Mouse (Mus musculus): ENCODE data around the gene Clcn6. TPM values are rescaled to one million over a fixed set of nuclear protein-coding genes. Genes with fewer than 3 reads are reported as not detected.

Gene Clcn6
- polyA plus RNA-seq, 1 experiment from 2014 or later: 6.1 TPM

GRCm38 (mm10) chr4:148082257-148083044 is 43.8 kb upstream of the Clcn6 start:
- H3K27me3 ChIP-seq (ENCODE audit: control insufficient read depth, insufficient read depth, low read length): no peaks in the 10 kb centered on the region
- H3K4me3 ChIP-seq (replicated peaks; ENCODE audit: low read length): no peak overlapping the region
- peak; percentile 12; the same call in 1 of the 2 replicates for ATAC-seq (ENCODE audit: insufficient read depth, low FRiP score)
- 49% methylated on average over 12 of the region's 12 CpGs for WGBS
- H3K4me2 ChIP-seq (ENCODE audit: low read depth, low read length): no peak overlapping the region
- H3K9me3 ChIP-seq (replicated peaks; ENCODE audit: control insufficient read depth, low read length): no peaks in the 10 kb centered on the region
- no peak overlapping the region for H3K27ac ChIP-seq (ENCODE audit: low read length)
- H3K36me3 ChIP-seq (ENCODE audit: control insufficient read depth, insufficient read depth, low read length): no peaks in the 10 kb centered on the region; the same call in 1 of the 2 replicates
- H3K4me1 ChIP-seq (ENCODE audit: control insufficient read depth, insufficient read depth, low read length): peaks cover 35% of the 10 kb centered on the region
- no peak overlapping the region for H3K9ac ChIP-seq (ENCODE audit: low read length)

DNA sequence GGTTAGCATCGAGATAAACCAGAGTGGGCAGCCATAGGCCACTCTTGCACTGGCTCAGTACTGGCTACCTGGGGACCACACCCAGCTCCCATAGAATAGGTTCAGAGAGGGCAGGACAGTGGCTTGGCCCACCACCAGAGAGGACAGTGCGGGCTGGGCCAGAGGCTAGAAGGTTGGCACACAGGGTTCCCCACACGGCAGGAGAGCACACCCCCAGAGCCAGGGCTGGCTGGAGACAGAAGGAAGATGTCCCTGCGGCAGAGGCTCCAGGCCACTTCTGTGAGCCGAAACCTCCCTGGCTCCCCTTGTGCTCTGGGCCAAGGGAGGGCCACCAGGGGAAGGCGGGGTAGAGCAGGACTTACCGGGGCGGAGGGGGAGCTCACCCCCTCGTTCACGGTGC is 42.6 kb upstream of the Clcn6 start:
- Histone ChIP-seq H3K36me3 (ENCODE audit: control insufficient read depth, insufficient read depth, low read length) (no peaks in the 10 kb centered on the region; the same call in 1 of the 2 replicates), H3K4me2 (ENCODE audit: low read depth, low read length) (no peak overlapping the region), H3K4me1 (ENCODE audit: control insufficient read depth, insufficient read depth, low read length) (peaks cover 28% of the 10 kb centered on the region), H3K27ac (ENCODE audit: low read length) (no peak overlapping the region), H3K9ac (ENCODE audit: low read length) (no peak overlapping the region), H3K27me3 (ENCODE audit: control insufficient read depth, insufficient read depth, low read length) (no peaks in the 10 kb centered on the region), H3K9me3 (replicated peaks; ENCODE audit: control insufficient read depth, low read length) (no peaks in the 10 kb centered on the region), H3K4me3 (replicated peaks; ENCODE audit: low read length) (no peak overlapping the region)
- WGBS: 96% methylated on average over 10 of the region's 10 CpGs
- no peak for ATAC-seq (ENCODE audit: insufficient read depth, low FRiP score)

- 90% methylated on average over 1 of the region's 1 CpGs for WGBS
Observed at GRCm38 (mm10) chr4:148080597-148080973, 42.0 kb upstream of the Clcn6 start.

DNA sequence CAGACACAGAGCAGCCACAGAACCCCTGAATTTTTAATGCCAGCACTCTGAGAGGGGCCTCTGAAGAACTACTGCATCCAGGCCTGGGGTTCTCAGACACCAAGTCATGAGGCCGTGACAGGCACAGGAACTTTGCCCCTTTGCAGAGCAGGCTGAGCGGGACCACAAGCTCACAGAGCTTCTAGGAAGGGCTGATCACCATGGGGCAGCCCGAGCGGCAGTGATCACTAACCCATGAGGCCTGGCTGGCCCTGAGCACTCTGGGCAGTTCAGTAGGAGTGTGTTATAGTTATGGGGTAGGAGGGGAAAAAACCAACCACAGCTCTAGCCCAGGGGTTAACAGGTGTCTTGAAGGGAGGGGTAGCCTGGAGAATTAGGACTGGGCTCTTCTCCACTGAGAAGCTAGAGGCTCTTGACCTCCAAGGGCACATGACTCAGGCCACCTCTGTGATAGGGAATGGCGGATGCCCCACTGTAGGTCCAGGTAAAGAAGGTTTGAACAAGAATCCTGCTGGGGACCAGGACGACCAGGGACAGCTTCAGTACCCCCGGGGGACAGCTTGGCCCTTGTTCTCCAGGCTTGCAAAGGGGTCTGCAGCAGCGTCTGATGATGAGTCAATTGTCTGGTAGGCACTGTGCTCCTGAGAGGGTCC is 41.4 kb upstream of the Clcn6 start:
- WGBS: 88% methylated on average over 8 of the region's 8 CpGs
- no peaks in the 10 kb centered on the region for H3K27me3 ChIP-seq (ENCODE audit: control insufficient read depth, insufficient read depth, low read length)
- no peaks in the 10 kb centered on the region for H3K9me3 ChIP-seq (replicated peaks; ENCODE audit: control insufficient read depth, low read length)

More at GRCm38 (mm10) chr4:148080597-148080973, 42.0 kb upstream of the Clcn6 start:
- H3K27ac ChIP-seq (ENCODE audit: low read length): no peak overlapping the region
- H3K4me2 ChIP-seq (ENCODE audit: low read depth, low read length): no peak overlapping the region
- H3K36me3 ChIP-seq (ENCODE audit: control insufficient read depth, insufficient read depth, low read length): no peaks in the 10 kb centered on the region; the same call in 1 of the 2 replicates
- no peak for ATAC-seq (ENCODE audit: insufficient read depth, low FRiP score)
- no peak overlapping the region for H3K4me3 ChIP-seq (replicated peaks; ENCODE audit: low read length)
- H3K9ac ChIP-seq (ENCODE audit: low read length): no peak overlapping the region
- peaks cover 22% of the 10 kb centered on the region for H3K4me1 ChIP-seq (ENCODE audit: control insufficient read depth, insufficient read depth, low read length)
- no peaks in the 10 kb centered on the region for H3K9me3 ChIP-seq (replicated peaks; ENCODE audit: control insufficient read depth, low read length)
- H3K27me3 ChIP-seq (ENCODE audit: control insufficient read depth, insufficient read depth, low read length): no peaks in the 10 kb centered on the region

DNA sequence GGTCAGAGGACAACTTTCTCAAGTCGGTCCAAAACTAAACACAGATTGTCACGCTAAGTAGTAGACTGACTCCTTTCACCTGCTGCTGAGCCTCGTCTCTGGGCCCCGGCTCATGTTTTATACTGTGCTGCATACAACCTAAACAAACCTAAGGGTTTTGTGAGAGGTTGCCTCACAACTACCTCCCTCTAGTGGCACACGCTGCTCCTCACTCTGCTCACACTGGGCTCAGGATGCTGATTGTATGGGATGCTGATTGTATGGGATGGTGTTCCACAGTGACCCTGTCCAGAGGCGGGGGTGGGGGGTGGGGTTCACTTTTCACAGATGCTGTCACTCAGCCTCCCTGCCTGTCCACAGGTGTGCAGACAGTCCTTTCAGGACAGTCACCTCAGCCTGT is 40.6 kb upstream of the Clcn6 start:
- no peaks in the 10 kb centered on the region for H3K9me3 ChIP-seq (replicated peaks; ENCODE audit: control insufficient read depth, low read length)
- no peak overlapping the region for H3K4me2 ChIP-seq (ENCODE audit: low read depth, low read length)
- no peak overlapping the region for H3K4me3 ChIP-seq (replicated peaks; ENCODE audit: low read length)
- no peaks in the 10 kb centered on the region for H3K27me3 ChIP-seq (ENCODE audit: control insufficient read depth, insufficient read depth, low read length)
- no peak overlapping the region for H3K27ac ChIP-seq (ENCODE audit: low read length)
- ATAC-seq (ENCODE audit: insufficient read depth, low FRiP score): no peak
- no peaks in the 10 kb centered on the region; the same call in 1 of the 2 replicates for H3K36me3 ChIP-seq (ENCODE audit: control insufficient read depth, insufficient read depth, low read length)
- WGBS: 46% methylated on average over 6 of the region's 6 CpGs
- H3K9ac ChIP-seq (ENCODE audit: low read length): no peak overlapping the region
- peaks cover 12% of the 10 kb centered on the region; the same call in 1 of the 2 replicates for H3K4me1 ChIP-seq (ENCODE audit: control insufficient read depth, insufficient read depth, low read length)

More for the DNA sequence above, 41.4 kb upstream of the Clcn6 start:
- H3K4me2 ChIP-seq (ENCODE audit: low read depth, low read length): no peak overlapping the region
- peaks cover 17% of the 10 kb centered on the region for H3K4me1 ChIP-seq (ENCODE audit: control insufficient read depth, insufficient read depth, low read length)
- no peaks in the 10 kb centered on the region; the same call in 1 of the 2 replicates for H3K36me3 ChIP-seq (ENCODE audit: control insufficient read depth, insufficient read depth, low read length)
- no peak overlapping the region for H3K4me3 ChIP-seq (replicated peaks; ENCODE audit: low read length)
- no peak overlapping the region for H3K9ac ChIP-seq (ENCODE audit: low read length)
- no peak overlapping the region for H3K27ac ChIP-seq (ENCODE audit: low read length)
- no peak for ATAC-seq (ENCODE audit: insufficient read depth, low FRiP score)

DNA sequence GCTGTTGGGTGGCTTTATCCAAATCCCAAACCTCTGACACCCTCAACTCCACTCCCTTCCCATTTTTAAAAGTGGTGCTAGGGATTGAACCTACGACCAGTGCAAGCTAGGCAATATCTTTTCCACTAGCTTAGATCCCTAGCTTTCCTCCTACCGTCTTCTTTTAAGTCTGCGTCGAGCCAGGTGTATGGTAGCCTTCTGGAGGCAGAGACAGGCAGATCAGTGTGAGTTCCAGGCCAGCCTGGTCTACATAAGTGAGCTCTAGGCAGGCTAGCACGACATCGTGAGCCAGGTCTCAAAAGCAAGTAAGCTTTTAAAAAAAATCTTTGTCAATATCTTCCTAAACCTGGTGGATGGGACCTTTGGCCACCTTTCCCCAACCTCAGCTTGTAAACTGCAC is 37.3 kb upstream of the Clcn6 start:
- 88% methylated on average over 6 of the region's 6 CpGs for WGBS
- no peak overlapping the region for H3K4me3 ChIP-seq (replicated peaks; ENCODE audit: low read length)
- no peaks in the 10 kb centered on the region for H3K27me3 ChIP-seq (ENCODE audit: control insufficient read depth, insufficient read depth, low read length)
- no peak overlapping the region for H3K9ac ChIP-seq (ENCODE audit: low read length)
- H3K36me3 ChIP-seq (ENCODE audit: control insufficient read depth, insufficient read depth, low read length): no peaks in the 10 kb centered on the region
- H3K9me3 ChIP-seq (replicated peaks; ENCODE audit: control insufficient read depth, low read length): no peaks in the 10 kb centered on the region
- no peak overlapping the region for H3K27ac ChIP-seq (ENCODE audit: low read length)
- no peak overlapping the region for H3K4me2 ChIP-seq (ENCODE audit: low read depth, low read length)
- no peaks in the 10 kb centered on the region for H3K4me1 ChIP-seq (ENCODE audit: control insufficient read depth, insufficient read depth, low read length)
- ATAC-seq (ENCODE audit: insufficient read depth, low FRiP score): no peak

- H3K4me2 ChIP-seq (ENCODE audit: low read depth, low read length): peak overlapping the region; percentile 54
- peak overlapping the region; percentile 51 for H3K9ac ChIP-seq (ENCODE audit: low read length)
- H3K36me3 ChIP-seq (ENCODE audit: control insufficient read depth, insufficient read depth, low read length): no peaks in the 10 kb centered on the region
- H3K4me3 ChIP-seq (replicated peaks; ENCODE audit: low read length): peak overlapping the region; percentile 38
- ATAC-seq (ENCODE audit: insufficient read depth, low FRiP score): peak; percentile 41; the same call in 1 of the 2 replicates
- 34% methylated on average over 21 of the region's 21 CpGs for WGBS
- no peak overlapping the region for H3K27ac ChIP-seq (ENCODE audit: low read length)
- H3K4me1 ChIP-seq (ENCODE audit: control insufficient read depth, insufficient read depth, low read length): no peaks in the 10 kb centered on the region
- no peaks in the 10 kb centered on the region for H3K9me3 ChIP-seq (replicated peaks; ENCODE audit: control insufficient read depth, low read length)
- no peaks in the 10 kb centered on the region for H3K27me3 ChIP-seq (ENCODE audit: control insufficient read depth, insufficient read depth, low read length)
Observed at GRCm38 (mm10) chr4:148075259-148075658, 36.6 kb upstream of the Clcn6 start.

DNA sequence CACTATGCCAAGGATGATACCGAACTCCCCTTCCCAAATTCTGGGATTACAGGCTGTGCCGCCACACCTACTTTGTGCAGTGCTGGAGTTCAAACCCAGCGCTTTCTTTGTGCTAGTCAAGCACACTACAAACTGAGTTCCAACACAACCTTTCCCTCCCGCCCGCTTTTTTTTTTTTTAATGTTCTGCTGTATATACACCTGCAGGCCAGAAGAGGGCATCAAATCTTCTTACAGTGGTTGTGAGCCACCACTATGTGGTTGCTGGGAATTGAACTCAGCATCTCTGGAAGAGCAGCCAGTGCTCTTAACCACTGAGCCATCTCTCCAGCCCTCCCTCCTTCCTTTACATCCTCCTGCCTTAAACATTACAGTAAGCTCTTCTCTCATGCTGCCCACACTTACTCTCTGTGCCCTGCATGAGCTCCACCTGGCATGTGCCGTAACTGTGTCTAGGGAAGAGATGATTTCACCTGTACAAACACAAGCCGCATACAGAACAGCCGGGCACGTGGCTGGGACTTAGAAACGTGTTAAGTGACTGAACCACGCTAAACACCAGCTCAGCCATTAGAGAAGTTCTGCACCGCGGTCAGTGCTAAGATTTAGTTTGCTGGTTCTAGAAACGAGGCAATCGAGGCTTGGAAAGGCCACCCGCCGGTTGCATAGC is 36.0 kb upstream of the Clcn6 start:
- peak overlapping the region; percentile 51 for H3K9ac ChIP-seq (ENCODE audit: low read length)
- H3K27ac ChIP-seq (ENCODE audit: low read length): no peak overlapping the region
- peak overlapping the region; percentile 54 for H3K4me2 ChIP-seq (ENCODE audit: low read depth, low read length)
- no peaks in the 10 kb centered on the region for H3K27me3 ChIP-seq (ENCODE audit: control insufficient read depth, insufficient read depth, low read length)
- peak overlapping the region; percentile 38 for H3K4me3 ChIP-seq (replicated peaks; ENCODE audit: low read length)
- no peaks in the 10 kb centered on the region for H3K9me3 ChIP-seq (replicated peaks; ENCODE audit: control insufficient read depth, low read length)
- WGBS: 38% methylated on average over 17 of the region's 17 CpGs
- no peaks in the 10 kb centered on the region for H3K4me1 ChIP-seq (ENCODE audit: control insufficient read depth, insufficient read depth, low read length)
- H3K36me3 ChIP-seq (ENCODE audit: control insufficient read depth, insufficient read depth, low read length): no peaks in the 10 kb centered on the region
- ATAC-seq (ENCODE audit: insufficient read depth, low FRiP score): peak; percentile 21; the same call in 1 of the 2 replicates

DNA sequence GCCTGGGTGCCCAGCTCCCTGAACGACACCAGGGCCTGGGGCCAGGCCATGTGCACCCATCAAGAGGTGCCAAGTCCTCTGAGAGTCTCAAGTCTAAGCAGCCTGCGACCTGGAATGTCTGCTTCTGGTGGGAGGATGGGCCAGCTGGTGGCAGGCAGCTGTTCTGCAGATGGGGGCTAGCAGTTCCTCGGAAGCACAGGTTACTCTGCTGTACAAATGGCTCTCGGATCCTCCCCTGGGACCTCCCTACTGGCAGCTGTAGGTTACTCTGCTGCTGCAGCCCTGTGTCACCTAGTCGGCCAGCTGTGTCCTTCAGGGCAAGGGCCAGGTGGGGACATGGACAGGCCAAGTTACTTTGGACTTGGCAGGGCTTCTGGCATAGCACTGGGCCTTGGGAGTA is 32.9 kb upstream of the Clcn6 start:
- ATAC-seq (ENCODE audit: insufficient read depth, low FRiP score): no peak
- WGBS: 54% methylated on average over 5 of the region's 5 CpGs

More for the DNA sequence above, 32.9 kb upstream of the Clcn6 start:
- no peaks in the 10 kb centered on the region for H3K27me3 ChIP-seq (ENCODE audit: control insufficient read depth, insufficient read depth, low read length)
- no peak overlapping the region for H3K4me3 ChIP-seq (replicated peaks; ENCODE audit: low read length)
- no peaks in the 10 kb centered on the region for H3K9me3 ChIP-seq (replicated peaks; ENCODE audit: control insufficient read depth, low read length)
- H3K27ac ChIP-seq (ENCODE audit: low read length): no peak overlapping the region
- H3K4me2 ChIP-seq (ENCODE audit: low read depth, low read length): no peak overlapping the region
- H3K9ac ChIP-seq (ENCODE audit: low read length): no peak overlapping the region
- no peaks in the 10 kb centered on the region for H3K36me3 ChIP-seq (ENCODE audit: control insufficient read depth, insufficient read depth, low read length)
- H3K4me1 ChIP-seq (ENCODE audit: control insufficient read depth, insufficient read depth, low read length): no peaks in the 10 kb centered on the region

All from stomach, embryonic 16.5 days (tissue).